In genomic region chr7:49534208-49534607, GRCm38 (mm10) we compare ENCODE assay signal across 22 mouse cellular contexts.
DNase-seq lines count a peak whose midpoint lies in the region; ATAC-seq lines count a peak whose summit lies in the region.
"Had no signal": no experiment of that assay in that cellular context is flagged by ENCODE, and none has a peak within 500 bp of the region (broad histone marks: within the 10 kb centered on the region; RNA-seq: fewer than 3 reads in every experiment).

No protein-coding gene starts in this region.

- H3K9me3 ChIP-seq in heart, embryonic 11.5 days (replicated peaks; ENCODE audit: control insufficient read depth, low read length), result no peaks in the 10 kb centered on the region
- no peaks in the 10 kb centered on the region for H3K9me3 ChIP-seq in heart, embryonic 15.5 days (replicated peaks)
- H3K9me3 ChIP-seq: embryonic facial prominence, embryonic 15.5 days; forebrain, embryonic 10.5 days; hindbrain, embryonic 10.5 days; intestine, embryonic 15.5 days had no signal

- intact Hi-C loops in heart, postnatal 10 days (cut with DNase I), result no loop called here

- H3K4me3 ChIP-seq in heart, embryonic 11.5 days (ENCODE audit: low read depth, low read length), result no peak overlapping the region
- no peak overlapping the region for H3K4me3 ChIP-seq in heart, embryonic 15.5 days
- H3K4me3 ChIP-seq: embryonic facial prominence, embryonic 15.5 days; erythroblast, embryonic 14.5 days; forebrain, embryonic 10.5 days; gastrocnemius, adult 2 months; hindbrain, embryonic 10.5 days; intestine, embryonic 15.5 days had no signal

- 43% methylated on average over 6 of the region's 6 CpGs for WGBS in heart, embryonic 11.5 days (ENCODE audit: insufficient replicate concordance)
- WGBS in heart, embryonic 15.5 days, result 44% methylated on average over 6 of the region's 6 CpGs

- no peaks in the 10 kb centered on the region for H3K27me3 ChIP-seq in heart, embryonic 11.5 days (ENCODE audit: control insufficient read depth, insufficient read depth, low read length)
- no peaks in the 10 kb centered on the region for H3K27me3 ChIP-seq in heart, embryonic 15.5 days
- H3K27me3 ChIP-seq: embryonic facial prominence, embryonic 15.5 days; intestine, embryonic 15.5 days had no signal

- peaks cover 37% of the 10 kb centered on the region for H3K4me1 ChIP-seq in heart, embryonic 11.5 days (ENCODE audit: control insufficient read depth, insufficient read depth, low read length)
- peaks cover 32% of the 10 kb centered on the region for H3K4me1 ChIP-seq in heart, embryonic 15.5 days (replicated peaks)
- H3K4me1 ChIP-seq: embryonic facial prominence, embryonic 15.5 days; intestine, embryonic 15.5 days had no signal

- no peak overlapping the region for H3K9ac ChIP-seq in heart, embryonic 11.5 days (ENCODE audit: low read depth, low read length)
- H3K9ac ChIP-seq in heart, embryonic 15.5 days, result no peak overlapping the region
- H3K9ac ChIP-seq: embryonic facial prominence, embryonic 15.5 days; hindbrain, embryonic 14.5 days; intestine, embryonic 15.5 days had no signal

- peak overlapping the region; percentile 78 for H3K27ac ChIP-seq in heart, embryonic 11.5 days (ENCODE audit: low read depth, low read length)
- H3K27ac ChIP-seq in heart, embryonic 15.5 days, result peak overlapping the region; percentile 82
- H3K27ac ChIP-seq: embryonic facial prominence, embryonic 15.5 days; forebrain, embryonic 10.5 days; gastrocnemius, adult 2 months; hindbrain, embryonic 10.5 days; hindbrain, embryonic 14.5 days; intestine, embryonic 15.5 days had no signal

- DNase-seq in heart, postnatal 10 days, result no peak
- no peak for DNase-seq in heart, adult 8-10 months (ENCODE audit: low spot score)
- DNase-seq in kidney, adult 9 months, result peak; percentile 13
- no peak for DNase-seq in kidney, adult 18-20 months
- DNase-seq in testis, postnatal 10 days (ENCODE audit: low spot score), result peak; percentile 36
- no peak for DNase-seq in testis, postnatal 14 days (ENCODE audit: low spot score)
- DNase-seq: adrenal gland, postnatal 10 days; cerebellum, adult 11 months; cerebellum, adult 8-10 months; cerebellum, postnatal 14 days; embryo, embryonic 11 days; gastrocnemius, adult 2 months; gastrocnemius, postnatal 25 days had no signal

- no peak for ATAC-seq in heart, embryonic 11.5 days (replicated peaks; ENCODE audit: insufficient number of reproducible peaks, low FRiP score, low TSS enrichment)
- ATAC-seq in heart, embryonic 15.5 days (replicated peaks; ENCODE audit: insufficient number of reproducible peaks, insufficient read depth, low FRiP score, low read depth), result peak; percentile 50
- ATAC-seq: forebrain, embryonic 14.5 days; intestine, embryonic 15.5 days had no signal

- H3K36me3 ChIP-seq in heart, embryonic 11.5 days (ENCODE audit: control insufficient read depth, insufficient read depth, low read length), result no peaks in the 10 kb centered on the region
- H3K36me3 ChIP-seq in heart, embryonic 15.5 days, result peaks cover 9% of the 10 kb centered on the region; the same call in 1 of the 2 replicates
- H3K36me3 ChIP-seq: forebrain, embryonic 10.5 days had no signal

- no peak overlapping the region for H3K4me2 ChIP-seq in heart, embryonic 11.5 days
- H3K4me2 ChIP-seq in heart, embryonic 15.5 days, result no peak overlapping the region
- H3K4me2 ChIP-seq: embryonic facial prominence, embryonic 15.5 days; hindbrain, embryonic 14.5 days; intestine, embryonic 15.5 days had no signal

Comparison
In these comparisons a context has a peak if more than half of its experiments do, and no peak if none do; other contexts are left out.
1. DNase-seq: peak in kidney, adult 9 months (single experiment) and testis, postnatal 10 days (single experiment); none in heart, postnatal 10 days (0 of 2), heart, adult 8-10 months (single experiment), kidney, adult 18-20 months (single experiment) and testis, postnatal 14 days (single experiment).